Mouse (Mus musculus): ENCODE measurements around the gene Slc22a4.
"Not testable (repeated sequence)": the region's sequence is repeated elsewhere in the genome, so short reads cannot be mapped to it uniquely, and the experiment has no call there.

The Slc22a4 gene

GRCm38 (mm10) chr11:54059526-54059925 is 31.6 kb upstream of the Slc22a4 start:
- in situ Hi-C loops (cut with MboI; ENCODE audit: low pct_unique_long_range_greater_than_20kb in 1 of 2, low sequenced_read_pairs in 2 of 2, unreplicated experiment in 1 of 2), result loop anchor here in 1 of 2 experiments (5.0 kb wide), 1 partner anchor 57 kb away; no protein-coding TSS in a partner anchor

- in situ Hi-C loops (cut with MboI; ENCODE audit: low pct_unique_long_range_greater_than_20kb in 1 of 2, low sequenced_read_pairs in 2 of 2, unreplicated experiment in 1 of 2), result loop anchor here in 1 of 2 experiments (5.0 kb wide), 1 partner anchor 56 kb away; no protein-coding TSS in a partner anchor
Observed at GRCm38 (mm10) chr11:54058643-54059042, 30.8 kb upstream of the Slc22a4 start.

- in situ Hi-C loops (cut with MboI; ENCODE audit: low pct_unique_long_range_greater_than_20kb in 1 of 2, low sequenced_read_pairs in 2 of 2, unreplicated experiment in 1 of 2), result loop anchor here in 1 of 2 experiments (5.0 kb wide), 1 partner anchor 56 kb away; no protein-coding TSS in a partner anchor
Observed at GRCm38 (mm10) chr11:54058056-54058617, 30.2 kb upstream of the Slc22a4 start.

- in situ Hi-C loops (cut with MboI; ENCODE audit: low pct_unique_long_range_greater_than_20kb in 1 of 2, low sequenced_read_pairs in 2 of 2, unreplicated experiment in 1 of 2), result loop anchor here in 1 of 2 experiments (5.0 kb wide), 1 partner anchor 55 kb away; no protein-coding TSS in a partner anchor
Observed at GRCm38 (mm10) chr11:54057428-54057827, 29.5 kb upstream of the Slc22a4 start.

GRCm38 (mm10) chr11:54056132-54056531 is 28.2 kb upstream of the Slc22a4 start:
- in situ Hi-C loops (cut with MboI; ENCODE audit: low pct_unique_long_range_greater_than_20kb in 1 of 2, low sequenced_read_pairs in 2 of 2, unreplicated experiment in 1 of 2), result loop anchor here in 1 of 2 experiments (5.0 kb wide), 1 partner anchor 54 kb away; no protein-coding TSS in a partner anchor

- in situ Hi-C loops (cut with MboI; ENCODE audit: low pct_unique_long_range_greater_than_20kb in 1 of 2, low sequenced_read_pairs in 2 of 2, unreplicated experiment in 1 of 2), result no loop called here
Observed at GRCm38 (mm10) chr11:54054257-54054656, 26.4 kb upstream of the Slc22a4 start.

- in situ Hi-C loops (cut with MboI; ENCODE audit: low pct_unique_long_range_greater_than_20kb in 1 of 2, low sequenced_read_pairs in 2 of 2, unreplicated experiment in 1 of 2), result no loop called here
Observed at GRCm38 (mm10) chr11:54053090-54053489, 25.2 kb upstream of the Slc22a4 start.

- in situ Hi-C loops (cut with MboI; ENCODE audit: low pct_unique_long_range_greater_than_20kb in 1 of 2, low sequenced_read_pairs in 2 of 2, unreplicated experiment in 1 of 2), result no loop called here
Observed at GRCm38 (mm10) chr11:54052128-54052527, 24.2 kb upstream of the Slc22a4 start.

- in situ Hi-C loops (cut with MboI; ENCODE audit: low pct_unique_long_range_greater_than_20kb in 1 of 2, low sequenced_read_pairs in 2 of 2, unreplicated experiment in 1 of 2), result no loop called here
Observed at GRCm38 (mm10) chr11:54051161-54051560, 23.3 kb upstream of the Slc22a4 start.

- in situ Hi-C loops (cut with MboI; ENCODE audit: low pct_unique_long_range_greater_than_20kb in 1 of 2, low sequenced_read_pairs in 2 of 2, unreplicated experiment in 1 of 2), result no loop called here
Observed at GRCm38 (mm10) chr11:54050205-54050604, 22.3 kb upstream of the Slc22a4 start.

GRCm38 (mm10) chr11:54040676-54041075 is 12.8 kb upstream of the Slc22a4 start:
- in situ Hi-C loops (cut with MboI; ENCODE audit: low pct_unique_long_range_greater_than_20kb in 1 of 2, low sequenced_read_pairs in 2 of 2, unreplicated experiment in 1 of 2), result no loop called here

- in situ Hi-C loops (cut with MboI; ENCODE audit: low pct_unique_long_range_greater_than_20kb in 1 of 2, low sequenced_read_pairs in 2 of 2, unreplicated experiment in 1 of 2), result not testable (repeated sequence)
Observed at GRCm38 (mm10) chr11:54032872-54033271, 5.0 kb upstream of the Slc22a4 start.

- in situ Hi-C loops (cut with MboI; ENCODE audit: low pct_unique_long_range_greater_than_20kb in 1 of 2, low sequenced_read_pairs in 2 of 2, unreplicated experiment in 1 of 2), result no loop called here
Observed at GRCm38 (mm10) chr11:54028997-54029396, 1.1 kb upstream of the Slc22a4 start.

GRCm38 (mm10) chr11:54027131-54028043 is 503 bp downstream of the Slc22a4 start:
- in situ Hi-C loops (cut with MboI; ENCODE audit: low pct_unique_long_range_greater_than_20kb in 1 of 2, low sequenced_read_pairs in 2 of 2, unreplicated experiment in 1 of 2), result no loop called here

GRCm38 (mm10) chr11:54026491-54027041 is 1.3 kb downstream of the Slc22a4 start:
- in situ Hi-C loops (cut with MboI; ENCODE audit: low pct_unique_long_range_greater_than_20kb in 1 of 2, low sequenced_read_pairs in 2 of 2, unreplicated experiment in 1 of 2), result no loop called here

- in situ Hi-C loops (cut with MboI; ENCODE audit: low pct_unique_long_range_greater_than_20kb in 1 of 2, low sequenced_read_pairs in 2 of 2, unreplicated experiment in 1 of 2), result no loop called here
Observed at GRCm38 (mm10) chr11:54021396-54022093, 6.3 kb downstream of the Slc22a4 start.

GRCm38 (mm10) chr11:54018893-54019732 is 8.8 kb downstream of the Slc22a4 start:
- in situ Hi-C loops (cut with MboI; ENCODE audit: low pct_unique_long_range_greater_than_20kb in 1 of 2, low sequenced_read_pairs in 2 of 2, unreplicated experiment in 1 of 2), result no loop called here

- in situ Hi-C loops (cut with MboI; ENCODE audit: low pct_unique_long_range_greater_than_20kb in 1 of 2, low sequenced_read_pairs in 2 of 2, unreplicated experiment in 1 of 2), result no loop called here
Observed at GRCm38 (mm10) chr11:54017596-54017995, 10.3 kb downstream of the Slc22a4 start.
